Mouse (Mus musculus) spleen, adult 2 months (tissue): ENCODE results near the gene P2ry6. TPM values are rescaled to one million over a fixed set of nuclear protein-coding genes. Genes with fewer than 3 reads are reported as not detected.
A peak's percentile ranks its signal among the peaks of the same experiment; 100 is the strongest.

Source experiments
- DNase-seq, 2 experiments: peaks; one replicate each; pipeline versions ENCODE4 v3.0.0 to v3.0.0-alpha.2; 2012 to 2021; ENCODE audit warnings: low spot score in 2 of 2, low read depth in 1 of 2
- H3K27ac ChIP-seq: fragments of 200-500 bp; 2 replicates; pipeline ENCODE4 v1.5.1; 2012; ENCODE audit warnings: low read length, inconsistent platforms; ENCODE audit not compliant: insufficient read depth
- H3K27me3 ChIP-seq: fragments of 200-500 bp; 2 replicates; pipeline ENCODE4 v1.6.1; 2012; ENCODE audit warnings: mild to moderate bottlenecking, moderate library complexity, low read length, inconsistent platforms; ENCODE audit not compliant: control insufficient read depth, insufficient read depth
- H3K36me3 ChIP-seq: fragments of 200-500 bp; 2 replicates; pipeline ENCODE4 v1.6.1; 2012; ENCODE audit warnings: mild to moderate bottlenecking, low read length, inconsistent platforms; ENCODE audit not compliant: control insufficient read depth, insufficient read depth
- H3K4me1 ChIP-seq: fragments of 200-500 bp; 2 replicates; pipeline ENCODE4 v1.6.1; 2011; ENCODE audit warnings: inconsistent platforms; ENCODE audit not compliant: control insufficient read depth, insufficient read depth, insufficient read length
- H3K4me3 ChIP-seq: fragments of 200-500 bp; 2 replicates; pipeline ENCODE4 v1.5.1; 2011; ENCODE audit warnings: mild to moderate bottlenecking, inconsistent platforms; ENCODE audit not compliant: insufficient read depth, insufficient read length; ENCODE audit errors: extremely low read depth
- CTCF ChIP-seq: fragments of 200-500 bp; IDR thresholded peaks from 2 replicates; pipeline ENCODE4 v1.5.1; 2011; ENCODE audit warnings: mild to moderate bottlenecking, inconsistent platforms; ENCODE audit not compliant: insufficient read depth, insufficient read length, insufficient replicate concordance; ENCODE audit errors: extremely low read depth
- POLR2A ChIP-seq: fragments of 200-500 bp; IDR thresholded peaks from 2 replicates; pipeline ENCODE4 v1.6.1; 2011; ENCODE audit warnings: low read depth, low read length, inconsistent platforms
- WGBS: fragments of 180-500 bp; shearing (Covaris S2); methylation state at CpG from one replicate; pipeline ENCODE4 v1.1.7; 2018; 5-methylcytosine and 5-hydroxymethylcytosine counted together
- polyA plus RNA-seq: library from polyadenylated mRNA; depleted of rRNA; stranded (reverse); fragments of >200 nt; gene quantifications from 2 replicates; pipeline ENCODE4 v1.2.3, GENCODE M21; 2012

Gene P2ry6
- polyA plus RNA-seq, 1 experiment: 36.0 TPM

- no peak for DNase-seq
- Histone ChIP-seq H3K27ac (peak overlapping the region; percentile 2; the same call in 1 of the 2 replicates), H3K27me3 (no peaks in the 10 kb centered on the region), H3K36me3 (no peaks in the 10 kb centered on the region), H3K4me3 (no peak overlapping the region), H3K4me1 (no peaks in the 10 kb centered on the region; the same call in 1 of the 2 replicates)
- 79% methylated on average over 2 of the region's 2 CpGs for WGBS
- TF ChIP-seq CTCF: no peak
- TF ChIP-seq POLR2A: no peak
These were observed 63.1 kb downstream of the P2ry6 start for GRCm38 (mm10) chr7:100911246-100911770.

- peak; percentile 11; the same call in 1 of the 2 replicates for TF ChIP-seq CTCF
- TF ChIP-seq POLR2A: no peak
- Histone ChIP-seq H3K36me3 (no peaks in the 10 kb centered on the region), H3K27ac (peak overlapping the region; percentile 34; the same call in 1 of the 2 replicates), H3K4me3 (no peak overlapping the region), H3K27me3 (no peaks in the 10 kb centered on the region), H3K4me1 (no peaks in the 10 kb centered on the region; the same call in 1 of the 2 replicates)
- peak in 1 of 2 experiments; percentile 30 for DNase-seq
- WGBS: 55% methylated on average over 8 of the region's 8 CpGs
These were observed 65.9 kb downstream of the P2ry6 start for GRCm38 (mm10) chr7:100908567-100908966.

GRCm38 (mm10) chr7:100908061-100908460 lies 66.4 kb downstream of the P2ry6 start:
- DNase-seq: no peak
- no peaks in the 10 kb centered on the region; the same call in 1 of the 2 replicates for H3K4me1 ChIP-seq
- H3K27ac ChIP-seq: peak overlapping the region; percentile 34; the same call in 1 of the 2 replicates
- no peaks in the 10 kb centered on the region for H3K36me3 ChIP-seq
- TF ChIP-seq CTCF: no peak
- TF ChIP-seq POLR2A: no peak
- H3K27me3 ChIP-seq: no peaks in the 10 kb centered on the region
- 87% methylated on average over 8 of the region's 8 CpGs for WGBS
- H3K4me3 ChIP-seq: no peak overlapping the region

- Histone ChIP-seq H3K36me3 (no peaks in the 10 kb centered on the region), H3K27me3 (no peaks in the 10 kb centered on the region), H3K4me1 (no peaks in the 10 kb centered on the region; the same call in 1 of the 2 replicates), H3K4me3 (no peak overlapping the region), H3K27ac (no peak overlapping the region)
- DNase-seq: peak; percentile 45 to 74
- WGBS: 0% methylated on average over 1 of the region's 1 CpGs
- TF ChIP-seq CTCF (peak; percentile 97; the same call in 1 of the 2 replicates), POLR2A (no peak)
These were observed 67.2 kb downstream of the P2ry6 start for GRCm38 (mm10) chr7:100907231-100907630.

GRCm38 (mm10) chr7:100906029-100906789 lies 68.2 kb downstream of the P2ry6 start:
- Histone ChIP-seq H3K27me3 (no peaks in the 10 kb centered on the region), H3K4me3 (no peak overlapping the region), H3K4me1 (no peaks in the 10 kb centered on the region; the same call in 1 of the 2 replicates), H3K36me3 (no peaks in the 10 kb centered on the region), H3K27ac (no peak overlapping the region)
- no peak for DNase-seq
- TF ChIP-seq POLR2A (no peak), CTCF (no peak)
- WGBS: 84% methylated on average over 10 of the region's 10 CpGs

GRCm38 (mm10) chr7:100905037-100905436 lies 69.4 kb downstream of the P2ry6 start:
- DNase-seq: no peak
- no peaks in the 10 kb centered on the region; the same call in 1 of the 2 replicates for H3K4me1 ChIP-seq
- TF ChIP-seq POLR2A (no peak), CTCF (no peak)
- 67% methylated on average over 7 of the region's 7 CpGs for WGBS
- no peak overlapping the region for H3K4me3 ChIP-seq
- H3K36me3 ChIP-seq: no peaks in the 10 kb centered on the region
- no peak overlapping the region for H3K27ac ChIP-seq
- no peaks in the 10 kb centered on the region for H3K27me3 ChIP-seq
